Mouse (Mus musculus): Measurements from ENCODE around the gene Mbd3. TPM values are rescaled to one million over a fixed set of nuclear protein-coding genes. Genes with fewer than 3 reads are reported as not detected.

The Mbd3 gene
- polyA plus RNA-seq, 1 experiment = 290 TPM

- H3K36me3 ChIP-seq (ENCODE audit: control insufficient read depth, insufficient read depth, low read length) = no peaks in the 10 kb centered on the region
- no peak overlapping the region for H3K27ac ChIP-seq (ENCODE audit: control insufficient read depth, insufficient read depth, low read length)
- peaks cover 27% of the 10 kb centered on the region for H3K4me1 ChIP-seq (replicated peaks; ENCODE audit: control insufficient read depth, insufficient read depth, low read length)
- TF ChIP-seq POLR2A (IDR thresholded peaks at IDR 0.05; ENCODE audit: control insufficient read depth, extremely low read depth, insufficient read depth, low read length, poor library complexity) (no peak), CTCF (IDR thresholded peaks at IDR 0.05; ENCODE audit: borderline replicate concordance, control insufficient read depth, extremely low read depth, insufficient read depth, low read length, poor library complexity) (no peak)
- 27% methylated on average over 13 of the region's 13 CpGs for WGBS
- H3K4me3 ChIP-seq (ENCODE audit: control insufficient read depth, insufficient read depth, low read length) = no peak overlapping the region
- peaks cover 40% of the 10 kb centered on the region for H3K27me3 ChIP-seq (ENCODE audit: control insufficient read depth, insufficient read depth, low read length)
- DNase-seq = no peak
Measured at GRCm38 (mm10) chr10:80343425-80343895, 55.9 kb downstream of the Mbd3 start.

- H3K27me3 ChIP-seq (ENCODE audit: control insufficient read depth, insufficient read depth, low read length) = peaks cover 37% of the 10 kb centered on the region
- no peak for TF ChIP-seq CTCF (IDR thresholded peaks at IDR 0.05; ENCODE audit: borderline replicate concordance, control insufficient read depth, extremely low read depth, insufficient read depth, low read length, poor library complexity)
- no peak for TF ChIP-seq POLR2A (IDR thresholded peaks at IDR 0.05; ENCODE audit: control insufficient read depth, extremely low read depth, insufficient read depth, low read length, poor library complexity)
- H3K36me3 ChIP-seq (ENCODE audit: control insufficient read depth, insufficient read depth, low read length) = no peaks in the 10 kb centered on the region
- H3K27ac ChIP-seq (ENCODE audit: control insufficient read depth, insufficient read depth, low read length) = no peak overlapping the region
- H3K4me3 ChIP-seq (ENCODE audit: control insufficient read depth, insufficient read depth, low read length) = no peak overlapping the region
- no peak for DNase-seq
- 2% methylated on average over 33 of the region's 33 CpGs for WGBS
- H3K4me1 ChIP-seq (replicated peaks; ENCODE audit: control insufficient read depth, insufficient read depth, low read length) = peaks cover 23% of the 10 kb centered on the region
Measured at GRCm38 (mm10) chr10:80342749-80343424, 56.5 kb downstream of the Mbd3 start.

Other genes starting within 250 kb of the Mbd3 start
- gene Cirbp, start 233.6 kb downstream of the Mbd3 start, polyA plus RNA-seq (2012; rRNA removed) = 173 and 193 TPM in 2 replicates
- gene 1600002K03Rik, start 226.6 kb downstream of the Mbd3 start, polyA plus RNA-seq (2012; rRNA removed) = 11.1 and 14.8 TPM in 2 replicates
- gene Efna2, start 220.1 kb downstream of the Mbd3 start, polyA plus RNA-seq (2012; rRNA removed) = 3.1 and 3.6 TPM in 2 replicates
- 111 and 113 TPM in 2 replicates for gene Mum1, start 173.1 kb downstream of the Mbd3 start, polyA plus RNA-seq (2012; rRNA removed)
- gene Ndufs7, start 150.4 kb downstream of the Mbd3 start, polyA plus RNA-seq (2012; rRNA removed) = 531 and 647 TPM in 2 replicates
- 6.0 and 6.4 TPM in 2 replicates for gene Gamt, start 138.5 kb downstream of the Mbd3 start, polyA plus RNA-seq (2012; rRNA removed)
- gene Dazap1, start 138.1 kb downstream of the Mbd3 start, polyA plus RNA-seq (2012; rRNA removed) = 134 and 166 TPM in 2 replicates
- 2,172 and 2,371 TPM in 2 replicates for gene Rps15, start 107.1 kb downstream of the Mbd3 start, polyA plus RNA-seq (2012; rRNA removed)
- 0.40 and 0.57 TPM in 2 replicates for gene Apc2, start 103.6 kb downstream of the Mbd3 start, polyA plus RNA-seq (2012; rRNA removed)
- gene 2310011J03Rik, start 79.0 kb downstream of the Mbd3 start, polyA plus RNA-seq (2012; rRNA removed) = 78.9 and 93.8 TPM in 2 replicates
- 11.7 and 14.1 TPM in 2 replicates for gene Pcsk4, start 70.1 kb downstream of the Mbd3 start, polyA plus RNA-seq (2012; rRNA removed)
- 2.0 and 3.5 TPM in 2 replicates for gene Reep6, start 69.6 kb downstream of the Mbd3 start, polyA plus RNA-seq (2012; rRNA removed)
- gene Adamtsl5, start 51.1 kb downstream of the Mbd3 start, polyA plus RNA-seq (2012; rRNA removed) = 4.6 and 9.0 TPM in 2 replicates
- gene Plk5, start 43.1 kb downstream of the Mbd3 start, polyA plus RNA-seq (2012; rRNA removed) = 0.17 and 0.22 TPM in 2 replicates
- gene Mex3d, start 11.9 kb downstream of the Mbd3 start, polyA plus RNA-seq (2012; rRNA removed) = 34.9 and 38.2 TPM in 2 replicates
- gene Uqcr11, start 7.3 kb upstream of the Mbd3 start, polyA plus RNA-seq (2012; rRNA removed) = 1,246 and 1,699 TPM in 2 replicates
- 341 and 425 TPM in 2 replicates for gene Tcf3, start 34.1 kb upstream of the Mbd3 start, polyA plus RNA-seq (2012; rRNA removed)
- 0.03 and 0.10 TPM in 2 replicates for gene Onecut3, start 95.3 kb upstream of the Mbd3 start, polyA plus RNA-seq (2012; rRNA removed)
- 0.20 and 0.31 TPM in 2 replicates for gene Atp8b3, start 139.6 kb upstream of the Mbd3 start, polyA plus RNA-seq (2012; rRNA removed)
- 188 and 209 TPM in 2 replicates for gene Rexo1, start 162.0 kb upstream of the Mbd3 start, polyA plus RNA-seq (2012; rRNA removed)
- gene Klf16, start 177.8 kb upstream of the Mbd3 start, polyA plus RNA-seq (2012; rRNA removed) = 31.0 and 46.9 TPM in 2 replicates
- gene Abhd17a, start 190.8 kb upstream of the Mbd3 start, polyA plus RNA-seq (2012; rRNA removed) = 310 and 359 TPM in 2 replicates
- gene Scamp4, start 203.3 kb upstream of the Mbd3 start, polyA plus RNA-seq (2012; rRNA removed) = 151 and 156 TPM in 2 replicates
- gene Adat3, start 203.3 kb upstream of the Mbd3 start, polyA plus RNA-seq (2012; rRNA removed) = 42.9 and 48.2 TPM in 2 replicates
- 7.5 and 8.1 TPM in 2 replicates for gene Gm49322, start 206.5 kb upstream of the Mbd3 start, polyA plus RNA-seq (2012; rRNA removed)
- 492 and 499 TPM in 2 replicates for gene Csnk1g2, start 223.3 kb upstream of the Mbd3 start, polyA plus RNA-seq (2012; rRNA removed)

All from thymus, adult 2 months (tissue).